Mouse (Mus musculus): ENCODE data around the gene Spata22. TPM values are rescaled to one million over a fixed set of nuclear protein-coding genes. Genes with fewer than 3 reads are reported as not detected.
"Not testable (repeated sequence)": the region's sequence is repeated elsewhere in the genome, so short reads cannot be mapped to it uniquely, and the experiment has no call there.

The Spata22 gene
- polyA plus RNA-seq, 1 experiment: not detected

- TF ChIP-seq USF1 (IDR thresholded peaks at IDR 0.05; ENCODE audit: low read depth) (no peak), CEBPB (IDR thresholded peaks at IDR 0.05; ENCODE audit: insufficient read depth, poor library complexity, severe bottlenecking) (0 out of 2 replicates have a peak, but pooled peaks have one; percentile 37)
- no peaks in the 10 kb centered on the region for H3K36me3 ChIP-seq (ENCODE audit: control insufficient read depth, insufficient read depth)
- no peak overlapping the region for H3K4me3 ChIP-seq
- H3K27me3 ChIP-seq (ENCODE audit: control insufficient read depth, insufficient read depth, insufficient read length): no peaks in the 10 kb centered on the region
- H3K4me2 ChIP-seq (ENCODE audit: low read depth): peak overlapping the region; percentile 30
- no peak overlapping the region for H3ac ChIP-seq (ENCODE audit: control insufficient read depth, insufficient read length)
- no peaks in the 10 kb centered on the region for H3K79me2 ChIP-seq (ENCODE audit: control insufficient read depth, insufficient read depth)
Measured at GRCm38 (mm10) chr11:73283926-73284325, 45.6 kb upstream of the Spata22 start.

DNA sequence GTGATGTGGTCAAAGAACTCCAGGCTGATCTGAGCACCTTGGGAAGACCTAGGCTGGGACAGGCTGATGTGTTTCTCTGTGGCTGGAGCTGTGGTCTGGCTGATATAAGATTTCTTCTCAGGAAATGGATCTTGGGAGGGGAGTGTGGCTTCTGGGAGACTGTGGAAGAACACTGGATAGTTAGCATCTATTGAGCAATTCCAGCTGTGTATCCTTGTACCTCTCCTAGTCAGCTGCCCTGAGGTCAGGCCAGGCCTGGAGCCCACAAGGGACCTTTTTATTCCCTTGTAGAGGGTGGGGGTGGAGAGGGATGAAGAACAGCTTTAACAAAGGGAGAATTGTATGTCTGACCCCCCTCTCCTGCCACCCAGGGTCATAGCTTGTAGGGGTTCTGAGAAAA, 45.2 kb upstream of the Spata22 start:
- TF ChIP-seq CEBPB (IDR thresholded peaks at IDR 0.05; ENCODE audit: insufficient read depth, poor library complexity, severe bottlenecking) (peak; percentile 81), TCF12 (IDR thresholded peaks at IDR 0.05; ENCODE audit: insufficient read depth, poor library complexity, severe bottlenecking) (no peak), SRF (IDR thresholded peaks at IDR 0.05; ENCODE audit: control insufficient read depth, insufficient read length, low read depth) (no peak), MYOG (IDR thresholded peaks at IDR 0.05; ENCODE audit: control insufficient read depth in 1 of 3, insufficient read depth in 1 of 3, insufficient read length in 2 of 3, low read depth in 2 of 3) (no peak), POLR2AphosphoS2 (IDR thresholded peaks at IDR 0.05; ENCODE audit: insufficient read length, low read depth) (no peak), USF1 (IDR thresholded peaks at IDR 0.05; ENCODE audit: low read depth) (no peak)
- Histone ChIP-seq H3K79me2 (ENCODE audit: control insufficient read depth, insufficient read depth) (no peaks in the 10 kb centered on the region), H3K27me3 (ENCODE audit: control insufficient read depth, insufficient read depth, insufficient read length) (no peaks in the 10 kb centered on the region), H3K4me2 (ENCODE audit: low read depth) (peak overlapping the region; percentile 30), H3K36me3 (ENCODE audit: control insufficient read depth, insufficient read depth) (no peaks in the 10 kb centered on the region), H3K4me3 (no peak overlapping the region), H3ac (ENCODE audit: control insufficient read depth, insufficient read length) (no peak overlapping the region)

DNA sequence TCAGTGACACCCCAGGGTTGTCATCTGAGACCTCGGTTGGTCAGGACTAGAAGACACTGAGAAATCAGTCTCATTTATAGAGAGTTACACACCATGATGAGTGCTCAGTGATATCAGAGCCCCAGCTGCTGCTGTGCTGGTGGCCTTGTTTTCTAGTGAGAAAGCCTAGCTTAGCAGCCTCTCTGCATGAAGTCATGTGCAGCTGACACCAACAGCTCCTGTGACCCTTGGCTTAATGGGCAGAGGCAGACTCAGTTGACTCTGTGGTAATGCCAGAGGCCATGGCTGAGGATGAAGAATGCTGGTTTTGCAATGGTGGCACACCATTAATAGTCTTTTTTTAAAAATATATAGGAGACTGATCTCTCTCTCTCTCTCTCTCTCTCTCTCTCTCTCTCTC, 39.9 kb upstream of the Spata22 start:
- H3K27me3 ChIP-seq (ENCODE audit: control insufficient read depth, insufficient read depth, insufficient read length): no peaks in the 10 kb centered on the region
- H3K4me3 ChIP-seq: no peak overlapping the region
- H3K36me3 ChIP-seq (ENCODE audit: control insufficient read depth, insufficient read depth): no peaks in the 10 kb centered on the region
- H3ac ChIP-seq (ENCODE audit: control insufficient read depth, insufficient read length): no peak overlapping the region
- TF ChIP-seq SRF (IDR thresholded peaks at IDR 0.05; ENCODE audit: control insufficient read depth, insufficient read length, low read depth) (no peak), POLR2A (IDR thresholded peaks at IDR 0.05; ENCODE audit: insufficient read length, low read depth) (no peak), CEBPB (IDR thresholded peaks at IDR 0.05; ENCODE audit: insufficient read depth, poor library complexity, severe bottlenecking) (no peak), TCF12 (IDR thresholded peaks at IDR 0.05; ENCODE audit: insufficient read depth, poor library complexity, severe bottlenecking) (no peak), MYOG (IDR thresholded peaks at IDR 0.05; ENCODE audit: control insufficient read depth in 1 of 3, insufficient read depth in 1 of 3, insufficient read length in 2 of 3, low read depth in 2 of 3) (no peak), MAX (IDR thresholded peaks at IDR 0.05; ENCODE audit: low read depth) (no peak), REST (IDR thresholded peaks at IDR 0.05; ENCODE audit: insufficient read depth, insufficient read length) (no peak), MYOD1 (IDR thresholded peaks at IDR 0.05; ENCODE audit: control insufficient read depth in 1 of 3, insufficient read length in 2 of 3, low read depth in 2 of 3) (no peak), TCF3 (IDR thresholded peaks at IDR 0.05; ENCODE audit: insufficient read length, low read depth) (no peak), E2F4 (IDR thresholded peaks at IDR 0.05; ENCODE audit: insufficient read depth) (no peak), USF1 (IDR thresholded peaks at IDR 0.05; ENCODE audit: low read depth) (no peak)
- H3K4me2 ChIP-seq (ENCODE audit: low read depth): no peak overlapping the region
- no peaks in the 10 kb centered on the region for H3K79me2 ChIP-seq (ENCODE audit: control insufficient read depth, insufficient read depth)

GRCm38 (mm10) chr11:73303123-73303522, 26.4 kb upstream of the Spata22 start:
- Histone ChIP-seq H3K27me3 (ENCODE audit: control insufficient read depth, insufficient read depth, insufficient read length) (no peaks in the 10 kb centered on the region), H3K4me2 (ENCODE audit: low read depth) (no peak overlapping the region), H3ac (ENCODE audit: control insufficient read depth, insufficient read length) (no peak overlapping the region), H3K79me2 (ENCODE audit: control insufficient read depth, insufficient read depth) (no peaks in the 10 kb centered on the region), H3K4me3 (no peak overlapping the region), H3K36me3 (ENCODE audit: control insufficient read depth, insufficient read depth) (no peaks in the 10 kb centered on the region)
- TF ChIP-seq REST (IDR thresholded peaks at IDR 0.05; ENCODE audit: insufficient read depth, insufficient read length) (no peak), CEBPB (IDR thresholded peaks at IDR 0.05; ENCODE audit: insufficient read depth, poor library complexity, severe bottlenecking) (no peak), POLR2A (IDR thresholded peaks at IDR 0.05; ENCODE audit: insufficient read length, low read depth) (no peak), E2F4 (IDR thresholded peaks at IDR 0.05; ENCODE audit: insufficient read depth) (no peak), MYOD1 (IDR thresholded peaks at IDR 0.05; ENCODE audit: control insufficient read depth in 1 of 3, insufficient read length in 2 of 3, low read depth in 2 of 3) (no peak), POLR2AphosphoS2 (IDR thresholded peaks at IDR 0.05; ENCODE audit: insufficient read length, low read depth) (no peak), USF1 (IDR thresholded peaks at IDR 0.05; ENCODE audit: low read depth) (no peak), TCF12 (IDR thresholded peaks at IDR 0.05; ENCODE audit: insufficient read depth, poor library complexity, severe bottlenecking) (no peak), MAX (IDR thresholded peaks at IDR 0.05; ENCODE audit: low read depth) (no peak)

DNA sequence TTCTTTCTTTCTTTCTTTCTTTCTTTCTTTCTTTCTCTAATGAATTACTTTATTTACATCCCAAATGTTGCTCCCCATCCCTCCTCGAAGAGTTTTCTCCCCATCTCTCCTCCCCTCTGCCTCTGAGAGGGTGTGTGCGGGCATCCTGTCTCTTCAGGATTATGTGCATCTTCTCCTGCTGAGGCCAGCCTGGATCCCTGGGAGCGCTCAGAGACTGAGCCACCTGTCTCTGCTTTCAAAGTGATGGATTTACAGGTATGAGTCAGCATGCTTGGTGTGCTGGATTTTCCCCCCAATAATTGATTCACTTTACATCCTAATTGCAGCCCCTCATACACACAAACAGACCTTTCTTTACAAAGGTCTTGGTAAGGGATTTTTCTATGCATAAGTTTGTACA, 13.6 kb upstream of the Spata22 start:
- H3K4me2 ChIP-seq (ENCODE audit: low read depth): no peak overlapping the region
- no peaks in the 10 kb centered on the region for H3K79me2 ChIP-seq (ENCODE audit: control insufficient read depth, insufficient read depth)
- H3K36me3 ChIP-seq (ENCODE audit: control insufficient read depth, insufficient read depth): no peaks in the 10 kb centered on the region
- no peak overlapping the region for H3K4me3 ChIP-seq
- TF ChIP-seq MAX (IDR thresholded peaks at IDR 0.05; ENCODE audit: low read depth): no peak
- TF ChIP-seq CEBPB (IDR thresholded peaks at IDR 0.05; ENCODE audit: insufficient read depth, poor library complexity, severe bottlenecking): no peak
- TF ChIP-seq POLR2A (IDR thresholded peaks at IDR 0.05; ENCODE audit: insufficient read length, low read depth): no peak
- no peak overlapping the region for H3ac ChIP-seq (ENCODE audit: control insufficient read depth, insufficient read length)
- H3K27me3 ChIP-seq (ENCODE audit: control insufficient read depth, insufficient read depth, insufficient read length): no peaks in the 10 kb centered on the region

DNA sequence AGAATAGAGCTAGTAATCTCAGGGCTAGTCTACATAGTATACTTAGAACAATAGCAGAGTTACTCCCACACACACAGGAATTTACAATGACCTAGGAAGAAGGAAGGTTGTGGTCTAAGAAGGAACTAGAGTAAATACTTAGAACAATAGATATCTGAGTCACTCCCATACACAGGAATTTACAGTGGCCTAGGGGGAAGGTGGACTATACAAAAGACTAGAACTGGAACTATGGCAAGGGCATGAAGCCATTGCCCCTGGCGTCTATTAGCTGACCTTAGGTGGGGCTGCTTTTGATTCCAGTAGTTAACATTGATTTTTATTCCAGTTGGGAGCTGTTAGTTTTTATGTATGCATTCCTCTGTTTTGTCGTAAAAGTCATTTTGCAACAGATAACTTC, 11.0 kb upstream of the Spata22 start:
- H3K4me3 ChIP-seq; H3K79me2 ChIP-seq (ENCODE audit: control insufficient read depth, insufficient read depth); H3K27me3 ChIP-seq (ENCODE audit: control insufficient read depth, insufficient read depth, insufficient read length); H3K36me3 ChIP-seq (ENCODE audit: control insufficient read depth, insufficient read depth); H3K4me2 ChIP-seq (ENCODE audit: low read depth); H3ac ChIP-seq (ENCODE audit: control insufficient read depth, insufficient read length): not testable (repeated sequence)

GRCm38 (mm10) chr11:73321064-73321463, 8.5 kb upstream of the Spata22 start:
- H3K4me3 ChIP-seq; H3K4me2 ChIP-seq (ENCODE audit: low read depth): not testable (repeated sequence)

More at GRCm38 (mm10) chr11:73321064-73321463, 8.5 kb upstream of the Spata22 start:
- not testable (repeated sequence) for H3ac ChIP-seq (ENCODE audit: control insufficient read depth, insufficient read length); H3K36me3 ChIP-seq (ENCODE audit: control insufficient read depth, insufficient read depth); H3K79me2 ChIP-seq (ENCODE audit: control insufficient read depth, insufficient read depth); H3K27me3 ChIP-seq (ENCODE audit: control insufficient read depth, insufficient read depth, insufficient read length)
